Mouse (Mus musculus): ENCODE data around the gene Il15.

DNA sequence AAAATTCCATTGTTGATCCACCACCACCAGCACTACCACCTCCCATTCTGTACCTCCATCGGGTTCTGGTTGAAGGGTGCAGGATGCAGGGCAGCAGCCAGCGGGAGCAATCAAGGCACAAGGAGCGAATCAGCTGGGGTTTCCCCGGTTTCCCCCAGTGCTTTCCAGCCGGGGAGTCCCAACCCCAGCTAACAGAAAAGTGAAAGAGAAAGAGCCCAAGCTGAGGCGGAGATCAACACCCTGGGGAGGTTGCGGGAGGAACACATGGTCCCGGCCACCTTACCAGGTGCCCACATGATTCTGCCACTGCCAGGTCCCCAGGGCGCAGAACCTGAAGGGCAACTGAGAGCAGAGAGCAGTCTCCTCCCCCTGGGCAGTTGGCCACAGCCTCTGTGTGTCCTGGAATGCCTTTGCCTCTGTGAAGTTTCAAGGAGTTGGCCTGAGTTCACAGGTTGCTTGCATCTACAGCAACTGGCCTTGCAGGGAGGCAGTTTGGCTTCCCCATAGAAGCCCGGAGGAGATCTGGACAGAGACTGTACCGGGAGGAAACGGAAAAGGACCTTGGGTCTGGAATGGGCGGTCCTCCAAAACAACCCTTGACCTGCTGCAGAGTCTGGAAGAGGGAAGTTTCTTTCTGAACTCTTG lies at the start of gene Il15:
- TF ChIP-seq CTCF (IDR thresholded peaks at IDR 0.05; ENCODE audit: borderline replicate concordance, control insufficient read depth, extremely low read depth, insufficient read depth, low read length, poor library complexity) (no peak), POLR2A (IDR thresholded peaks at IDR 0.05; ENCODE audit: control insufficient read depth, extremely low read depth, insufficient read depth, low read length, poor library complexity) (no peak)
